Mouse (Mus musculus) neural tube, embryonic 11.5 days (tissue): ENCODE results near the gene Ascc1. TPM values are rescaled to one million over a fixed set of nuclear protein-coding genes. Genes with fewer than 3 reads are reported as not detected.

Experiments used
- ATAC-seq: fragments of 200-750 bp; cut with Nextera tagmentation; 2 replicates; pipeline ENCODE4 v1.8.0; 2017; ENCODE audit warnings: moderate number of reproducible peaks, mild to moderate bottlenecking, moderate TSS enrichment, moderate library complexity; ENCODE audit not compliant: insufficient read depth, low FRiP score, low TSS enrichment
- DNase-seq: peaks from one replicate; pipeline ENCODE4 v3.0.0-alpha.2; 2015; ENCODE audit warnings: low spot score
- H3K27ac ChIP-seq: fragments of 300-500 bp; sonication (generic); 2 replicates; pipeline ENCODE4 v1.5.1; 2014; ENCODE audit warnings: low read depth, mild to moderate bottlenecking, low read length
- H3K27me3 ChIP-seq: fragments of 300-500 bp; sonication (generic); 2 replicates; pipeline ENCODE4 v1.6.1; 2014; ENCODE audit warnings: mild to moderate bottlenecking, low read length, mixed read lengths; ENCODE audit not compliant: control insufficient read depth, insufficient read depth
- H3K36me3 ChIP-seq: fragments of 300-500 bp; sonication (generic); 2 replicates; pipeline ENCODE4 v1.6.1; 2014; ENCODE audit warnings: mild to moderate bottlenecking, low read length, moderate library complexity, mixed read lengths; ENCODE audit not compliant: control insufficient read depth, insufficient read depth
- H3K4me1 ChIP-seq: fragments of 300-500 bp; sonication (generic); 2 replicates; pipeline ENCODE4 v1.6.1; 2014; ENCODE audit warnings: low read length, mixed read lengths; ENCODE audit not compliant: control insufficient read depth, insufficient read depth
- H3K4me2 ChIP-seq: fragments of 300-500 bp; sonication (generic); 2 replicates; pipeline ENCODE4 v1.6.1; 2014; ENCODE audit warnings: low read depth, mild to moderate bottlenecking, moderate library complexity
- H3K4me3 ChIP-seq: fragments of 300-500 bp; sonication (generic); 2 replicates; pipeline ENCODE4 v1.5.1; 2014; ENCODE audit warnings: low read depth, low read length
- H3K9ac ChIP-seq: fragments of 300-500 bp; sonication (generic); 2 replicates; pipeline ENCODE4 v1.6.1; 2014; ENCODE audit warnings: mild to moderate bottlenecking, low read length
- H3K9me3 ChIP-seq: fragments of 300-500 bp; sonication (generic); 2 replicates; pipeline ENCODE4 v1.6.1; 2016; ENCODE audit warnings: low read length; ENCODE audit not compliant: control insufficient read depth
- whole genome bisulfite sequencing: fragments of 180-500 bp; shearing (Covaris S2); extraction: QIAGEN DNeasy Blood & Tissue Kit; methylation state at CpG from one replicate; pipeline ENCODE4 v1.1.7; 2014; 5-methylcytosine and 5-hydroxymethylcytosine counted together
- microRNA-seq: library from miRNA; unstranded; fragments of <30 nt; microRNA quantifications from one replicate; pipeline ENCODE4, GENCODE M21; 2016
- polyA plus RNA-seq: library from polyadenylated mRNA; unstranded; fragments of >200 nt; fragmentation: Nextera tagmentation; extraction: Ambion mirVana; gene quantifications from 2 replicates; pipeline ENCODE4 v1.2.1, GENCODE M21; 2014

Gene Ascc1
- polyA plus RNA-seq, 1 experiment from 2014 or later: 34.9 TPM

DNA sequence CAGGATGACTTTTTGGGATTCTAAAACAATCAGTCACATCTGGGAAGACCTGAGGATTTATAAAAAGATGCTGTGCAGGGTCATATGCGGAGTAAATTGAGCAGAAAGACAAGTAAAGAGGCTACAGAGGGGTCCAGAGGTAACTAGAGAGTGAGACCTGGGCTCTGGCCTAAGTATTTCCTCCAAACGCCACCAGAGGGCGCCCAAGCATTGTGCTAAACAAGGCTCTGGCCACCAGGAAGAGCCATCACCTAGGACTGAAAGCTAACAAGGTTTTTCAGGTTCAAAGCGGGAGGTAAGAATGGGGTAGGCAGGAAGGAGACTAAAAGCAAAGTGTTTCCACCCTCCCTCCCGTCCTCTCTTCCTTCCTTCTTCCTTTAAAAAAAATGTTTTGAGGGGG lies 145.5 kb downstream of the Ascc1 start:
- ATAC-seq (no peak), DNase-seq (peak; percentile 85)
- no peaks in the 10 kb centered on the region for H3K9me3 ChIP-seq
- no peaks in the 10 kb centered on the region for H3K36me3 ChIP-seq
- no peak overlapping the region for H3K27ac ChIP-seq
- no peak overlapping the region for H3K4me3 ChIP-seq
- no peak overlapping the region for H3K9ac ChIP-seq
- no peak overlapping the region for H3K4me2 ChIP-seq
- H3K27me3 ChIP-seq: no peaks in the 10 kb centered on the region
- 1% methylated on average over 5 of the region's 5 CpGs for WGBS
- H3K4me1 ChIP-seq: no peaks in the 10 kb centered on the region; the same call in 1 of the 2 replicates

Small RNAs within 50 kb of the gene (microRNA-seq; reads per million reads assigned to microRNA genes)
- not detected for gene Mir6906

Other genes starting within 250 kb of the Ascc1 start
- gene Dnajb12, start 123.2 kb upstream of the Ascc1 start, polyA plus RNA-seq: 24.9 and 27.3 TPM in 2 replicates
- gene Ddit4, start 51.0 kb upstream of the Ascc1 start, polyA plus RNA-seq: 5.2 and 7.0 TPM in 2 replicates
- gene Anapc16, start 330 bp downstream of the Ascc1 start, polyA plus RNA-seq: 89.1 and 90.4 TPM in 2 replicates
- gene Spock2, start 103.4 kb downstream of the Ascc1 start, polyA plus RNA-seq: 35.3 and 40.1 TPM in 2 replicates
- 1.6 and 1.7 TPM in 2 replicates for gene Chst3, start 216.5 kb downstream of the Ascc1 start, polyA plus RNA-seq